Mouse (Mus musculus) frontal cortex, postnatal 14 days (tissue): ENCODE measurements around the gene Olfr1271.
"Not testable (repeated sequence)": the region's sequence is repeated elsewhere in the genome, so short reads cannot be mapped to it uniquely, and the experiment has no call there.

Experiments used
- DNase-seq, 2 experiments: peaks; one replicate each; pipeline ENCODE4 v3.0.0; 2022; ENCODE audit warnings: low spot score in 2 of 2

The Olfr1271 gene

DNA sequence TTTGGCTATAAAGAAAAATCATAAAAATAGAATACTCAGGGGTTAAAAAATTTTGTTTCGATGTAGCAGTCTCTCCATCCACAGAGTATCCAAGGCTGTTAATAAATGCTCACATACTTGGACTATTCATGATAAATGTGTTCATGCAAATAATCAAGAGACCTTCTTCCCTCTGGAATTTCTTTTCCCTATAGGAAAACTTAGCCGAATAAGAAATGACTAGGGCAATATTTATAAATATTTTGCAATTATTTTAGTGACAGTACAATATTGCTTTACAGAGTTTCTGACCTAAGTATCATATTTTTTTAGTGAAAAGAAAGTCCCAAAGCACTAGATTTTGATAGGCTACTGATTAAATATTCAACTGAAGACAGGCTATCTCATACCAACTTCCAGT, at the start of gene Olfr1271:
Olfr1271 (minus strand) TSS at position 101 of the 400 bp plus-strand sequence.
- no peak for DNase-seq

DNA sequence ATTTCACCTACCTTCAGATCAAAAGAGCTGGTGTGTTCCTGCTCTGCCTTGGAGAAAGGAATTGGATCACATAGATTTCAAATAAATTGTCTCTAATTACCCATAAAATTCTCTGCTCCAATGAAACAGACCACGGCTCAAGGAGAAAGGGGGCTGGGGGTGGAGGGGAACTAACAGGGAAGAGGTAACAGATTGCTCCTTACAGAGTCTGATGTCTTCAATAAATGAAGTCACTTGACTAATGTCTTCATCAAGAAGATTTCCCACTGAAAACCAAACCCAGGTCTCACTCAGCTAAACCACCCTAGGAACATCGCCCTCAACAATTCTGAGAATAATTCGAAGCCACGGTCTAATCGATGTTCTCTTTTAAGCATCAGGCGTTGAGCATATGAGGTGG, 21.9 kb upstream of the Olfr1271 start, which contains the start of gene Olfr1272:
Olfr1272 (minus strand) TSS at position 101 of the 400 bp plus-strand sequence.
- no peak for DNase-seq

DNA sequence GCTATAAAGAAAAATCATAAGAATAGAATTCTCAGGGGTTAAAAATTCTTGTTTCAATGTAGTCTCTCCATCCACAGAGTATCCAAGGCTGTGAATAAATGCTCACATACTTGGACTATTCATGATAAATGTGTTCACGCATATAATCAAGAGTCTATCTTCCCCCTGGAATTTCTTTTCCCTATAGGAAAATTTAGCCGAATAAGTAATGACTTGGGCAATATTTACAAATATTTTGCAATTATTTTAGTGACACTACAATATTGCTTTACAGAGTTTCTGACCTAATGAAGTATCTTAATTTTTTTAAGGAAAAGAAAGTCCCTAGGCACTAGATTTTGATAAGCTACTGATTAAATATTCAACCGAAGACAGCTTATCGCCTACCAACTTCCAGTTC, 13.3 kb downstream of the Olfr1271 start, which contains the start of gene Olfr142:
Olfr142 (minus strand) TSS at position 101 of the 400 bp plus-strand sequence.
- no peak for DNase-seq

DNA sequence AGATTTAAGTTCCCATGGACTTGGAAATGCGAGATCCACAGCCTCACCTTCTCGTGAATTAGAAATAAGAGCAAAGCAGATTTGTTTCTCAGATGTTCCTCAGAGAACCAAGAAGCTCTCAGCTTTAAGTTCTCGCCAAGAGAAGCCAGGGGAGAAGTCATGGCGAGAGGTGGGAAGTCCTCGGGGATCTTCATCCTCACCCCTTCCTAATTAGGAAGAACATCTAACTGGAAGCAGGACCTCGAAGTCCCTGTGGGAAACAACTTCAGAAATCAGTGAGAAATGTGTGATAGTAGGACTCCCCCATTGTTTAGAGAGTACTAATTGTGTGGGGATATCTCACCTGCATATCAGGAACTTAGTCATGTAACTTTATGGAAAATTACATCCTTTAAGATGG, 46.4 kb downstream of the Olfr1271 start, which contains the start of gene Olfr1506:
Olfr1506 (minus strand) TSS at position 101 of the 400 bp plus-strand sequence.
- not testable (repeated sequence) for DNase-seq
